Mouse (Mus musculus): ENCODE measurements at regions not wholly inside any gene's neighbourhood (a gene's known extent, or its start where the extent isn't known, plus 50 kb on each side); places are given as distances from the start of the nearest gene placed in this dataset.

DNA sequence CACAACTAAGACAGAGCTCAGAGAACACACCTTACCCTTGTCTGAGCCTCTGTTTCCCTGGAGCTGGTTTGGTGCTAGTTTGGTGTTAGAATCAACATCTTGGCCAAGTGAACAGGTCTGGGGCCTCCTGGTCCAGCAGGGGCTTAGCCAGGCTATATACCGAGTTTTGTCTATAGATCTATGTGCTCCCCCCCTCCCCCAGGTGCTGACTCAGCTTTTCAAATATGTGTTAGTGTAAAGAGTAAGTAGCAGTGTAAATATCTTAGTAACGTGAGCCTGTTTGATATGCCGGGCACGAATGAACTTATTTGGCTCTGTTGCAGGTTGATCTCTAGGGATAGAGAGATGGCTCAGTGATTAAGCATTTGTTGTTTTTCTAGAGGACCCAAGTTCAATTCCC, 68.7 kb upstream of the Mrps6 start:
- Histone ChIP-seq H3K27ac (ENCODE audit: low read depth, low read length) (no peak overlapping the region), H3K27me3 (ENCODE audit: insufficient read depth, low read length) (no peaks in the 10 kb centered on the region), H3K4me1 (ENCODE audit: insufficient read depth) (no peaks in the 10 kb centered on the region), H3K9me3 (ENCODE audit: low read length) (no peaks in the 10 kb centered on the region), H3K36me3 (ENCODE audit: insufficient read depth) (no peaks in the 10 kb centered on the region), H3K9ac (no peak overlapping the region), H3K4me3 (ENCODE audit: low read depth, low read length) (no peak overlapping the region), H3K4me2 (ENCODE audit: low read depth) (no peak overlapping the region)
- ATAC-seq, result no peak
- DNase-seq, result no peak
- no peak for TF ChIP-seq CTCF (IDR thresholded peaks at IDR 0.05; ENCODE audit: low read depth)
- WGBS, result 83% methylated on average over 4 of the region's 4 CpGs

DNA sequence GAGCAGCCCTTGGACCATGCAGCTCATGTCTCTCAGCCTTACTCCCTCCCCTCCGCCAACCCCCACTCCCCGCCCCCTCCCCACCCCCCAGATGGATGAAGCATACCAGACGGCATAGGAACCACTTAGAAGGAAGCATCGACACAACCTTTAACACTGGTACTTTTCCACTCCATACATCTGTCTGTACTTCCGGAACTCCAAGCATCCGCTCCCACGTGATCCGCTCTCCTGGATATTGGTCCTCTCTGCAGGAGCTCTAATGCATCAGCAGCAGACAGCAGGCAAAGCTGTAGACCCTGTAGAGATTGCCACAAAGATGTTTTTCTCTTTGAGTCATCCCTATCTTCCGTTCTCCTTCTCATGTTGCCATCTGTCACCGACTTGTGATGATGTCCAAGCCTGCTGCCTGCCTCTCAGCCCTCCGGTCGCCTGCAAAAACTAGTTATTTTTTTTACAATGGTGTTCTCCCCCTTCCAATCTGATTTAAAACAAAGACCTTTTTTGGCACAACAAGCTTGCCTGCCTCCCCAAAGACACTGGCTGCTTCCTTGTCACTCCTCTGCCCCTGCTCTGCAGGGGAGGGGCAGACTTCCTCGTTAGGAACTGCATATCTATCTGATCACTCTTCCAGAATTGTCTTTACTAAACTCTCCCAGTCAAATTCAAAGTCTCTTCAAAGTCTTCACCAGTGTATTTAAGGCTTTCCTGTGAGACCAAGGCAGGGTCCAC, 62.4 kb upstream of the Mrps6 start:
- no peaks in the 10 kb centered on the region for H3K27me3 ChIP-seq (ENCODE audit: insufficient read depth, low read length)
- 0 out of 2 replicates have a peak overlapping the region, but pooled peaks have one; percentile 15 for H3K27ac ChIP-seq (ENCODE audit: low read depth, low read length)
- 25% methylated on average over 13 of the region's 13 CpGs for WGBS
- DNase-seq (peak; percentile 41), ATAC-seq (peak; percentile 74)
- H3K9ac ChIP-seq, result 0 out of 2 replicates have a peak overlapping the region, but pooled peaks have one; percentile 14
- no peaks in the 10 kb centered on the region for H3K36me3 ChIP-seq (ENCODE audit: insufficient read depth)
- peak overlapping the region; percentile 18; the same call in 1 of the 2 replicates for H3K4me3 ChIP-seq (ENCODE audit: low read depth, low read length)
- H3K9me3 ChIP-seq (ENCODE audit: low read length), result no peaks in the 10 kb centered on the region
- peak overlapping the region; percentile 38 for H3K4me2 ChIP-seq (ENCODE audit: low read depth)
- no peak for TF ChIP-seq CTCF (IDR thresholded peaks at IDR 0.05; ENCODE audit: low read depth)
- H3K4me1 ChIP-seq (ENCODE audit: insufficient read depth), result peaks cover 7% of the 10 kb centered on the region; the same call in 1 of the 2 replicates

DNA sequence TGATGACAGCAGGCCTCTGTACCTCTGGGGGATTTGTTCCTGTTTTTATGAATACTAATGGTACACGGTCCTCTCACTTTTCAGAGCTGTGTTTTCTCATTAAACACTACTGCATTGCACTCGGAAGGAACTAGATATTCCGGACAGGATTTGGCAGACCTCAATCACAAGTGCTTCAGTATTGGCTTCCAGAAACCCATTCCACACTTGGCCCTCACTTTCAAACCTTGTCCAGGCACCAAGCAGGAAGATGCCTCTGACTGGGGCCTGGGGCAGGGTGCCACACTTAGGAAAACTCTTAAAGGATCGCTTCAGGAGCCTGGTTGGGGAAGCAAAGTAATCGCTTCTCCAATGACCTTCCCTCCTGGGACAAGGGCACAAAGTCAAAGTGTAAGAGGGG, 50.7 kb upstream of the Mrps6 start:
- Histone ChIP-seq H3K9me3 (ENCODE audit: low read length) (no peaks in the 10 kb centered on the region), H3K4me3 (ENCODE audit: low read depth, low read length) (no peak overlapping the region), H3K4me1 (ENCODE audit: insufficient read depth) (no peaks in the 10 kb centered on the region), H3K9ac (no peak overlapping the region), H3K27me3 (ENCODE audit: insufficient read depth, low read length) (no peaks in the 10 kb centered on the region), H3K4me2 (ENCODE audit: low read depth) (no peak overlapping the region), H3K27ac (ENCODE audit: low read depth, low read length) (no peak overlapping the region), H3K36me3 (ENCODE audit: insufficient read depth) (no peaks in the 10 kb centered on the region)
- ATAC-seq (no peak), DNase-seq (no peak)
- no peak for TF ChIP-seq CTCF (IDR thresholded peaks at IDR 0.05; ENCODE audit: low read depth)
- 85% methylated on average over 5 of the region's 5 CpGs for WGBS

All from forebrain, postnatal 0 days (tissue).